Mouse (Mus musculus) heart, embryonic 14.5 days (tissue): ENCODE measurements around the gene Gnb2. TPM values are rescaled to one million over a fixed set of nuclear protein-coding genes. Genes with fewer than 3 reads are reported as not detected.

Experiments used
- ATAC-seq: fragments of 200-750 bp; cut with Nextera tagmentation; 2 replicates; pipeline ENCODE4 v1.8.0; 2017; ENCODE audit warnings: low read depth, moderate TSS enrichment; ENCODE audit not compliant: insufficient number of reproducible peaks, insufficient read depth, low FRiP score
- H3K27ac ChIP-seq, 2 experiments: fragments of 200-500 bp in 1 of 2; fragments of 300-500 bp in 1 of 2; sonication (generic) in 1 of 2; replicated peaks in 1 of 2; 2 replicates each; pipeline ENCODE4 v1.5.1; 2012 to 2014; ENCODE audit warnings: low read depth in 2 of 2, low read length in 2 of 2, control low read depth in 1 of 2, mild to moderate bottlenecking in 1 of 2, mixed read lengths in 1 of 2; ENCODE audit not compliant: control insufficient read depth in 1 of 2, insufficient read depth in 1 of 2
- H3K27me3 ChIP-seq: fragments of 300-500 bp; sonication (generic); 2 replicates; pipeline ENCODE4 v1.6.1; 2014; ENCODE audit warnings: mild to moderate bottlenecking, low read length, control low read depth; ENCODE audit not compliant: control insufficient read depth, insufficient read depth
- H3K36me3 ChIP-seq: fragments of 300-500 bp; sonication (generic); 2 replicates; pipeline ENCODE4 v1.6.1; 2014; ENCODE audit warnings: mild to moderate bottlenecking, control low read depth, low read length, mixed read lengths; ENCODE audit not compliant: control insufficient read depth, insufficient read depth
- H3K4me1 ChIP-seq, 2 experiments: fragments of 200-500 bp in 1 of 2; fragments of 300-500 bp in 1 of 2; sonication (generic) in 1 of 2; 2 replicates each; pipeline ENCODE4 v1.6.1; 2012 to 2014; ENCODE audit warnings: low read length in 2 of 2, control low read depth in 1 of 2, mixed read lengths in 1 of 2; ENCODE audit not compliant: control insufficient read depth in 2 of 2, insufficient read depth in 2 of 2
- H3K4me2 ChIP-seq: fragments of 300-500 bp; sonication (generic); 2 replicates; pipeline ENCODE4 v1.6.1; 2014; ENCODE audit warnings: mild to moderate bottlenecking, low read length
- H3K4me3 ChIP-seq, 2 experiments: fragments of 200-500 bp in 1 of 2; fragments of 300-500 bp in 1 of 2; sonication (generic) in 1 of 2; 2 replicates each; pipeline ENCODE4 v1.5.1; 2012 to 2014; ENCODE audit warnings: low read length in 2 of 2, mild to moderate bottlenecking in 2 of 2, control low read depth in 1 of 2, low read depth in 1 of 2, moderate library complexity in 1 of 2; ENCODE audit not compliant: control insufficient read depth in 1 of 2, insufficient read depth in 1 of 2
- H3K9ac ChIP-seq: fragments of 300-500 bp; sonication (generic); 2 replicates; pipeline ENCODE4 v1.6.1; 2014; ENCODE audit warnings: mild to moderate bottlenecking, low read length
- H3K9me3 ChIP-seq: fragments of 300-500 bp; sonication (generic); 2 replicates; pipeline ENCODE4 v1.6.1; 2016; ENCODE audit warnings: low read length, control low read depth; ENCODE audit not compliant: control insufficient read depth
- WGBS: fragments of 180-500 bp; shearing (Covaris S2); extraction: QIAGEN DNeasy Blood & Tissue Kit; methylation state at CpG from one replicate; pipeline ENCODE4 v1.1.7; 2014; 5-methylcytosine and 5-hydroxymethylcytosine counted together
- polyA plus RNA-seq: library from polyadenylated mRNA; unstranded; fragments of >200 nt; fragmentation: Nextera tagmentation; extraction: Ambion mirVana; gene quantifications from 2 replicates; pipeline ENCODE4 v1.2.1, GENCODE M21; 2014

Gene Gnb2
- polyA plus RNA-seq, 1 experiment from 2014 or later, result 340 TPM

- 26% methylated on average over 6 of the region's 6 CpGs for WGBS
- no peak for ATAC-seq
- H3K4me3 ChIP-seq, result no peak overlapping the region
- H3K9me3 ChIP-seq, result 0 out of 2 replicates have a peak, but pooled peaks cover 4% of the 10 kb centered on the region
- no peaks in the 10 kb centered on the region for H3K36me3 ChIP-seq
- peaks cover 23% of the 10 kb centered on the region for H3K27me3 ChIP-seq
- no peak overlapping the region for H3K9ac ChIP-seq
- no peak overlapping the region for H3K27ac ChIP-seq
- no peaks in the 10 kb centered on the region; a peak in 1 of 4 replicates for H3K4me1 ChIP-seq
- H3K4me2 ChIP-seq, result peak overlapping the region; percentile 28
These were observed 19.7 kb upstream of the Gnb2 start for GRCm38 (mm10) chr5:137553000-137553399.

GRCm38 (mm10) chr5:137551119-137551518, 17.8 kb upstream of the Gnb2 start:
- Histone ChIP-seq H3K9ac (no peak overlapping the region), H3K36me3 (no peaks in the 10 kb centered on the region), H3K27me3 (peaks cover 23% of the 10 kb centered on the region), H3K4me3 (no peak overlapping the region), H3K9me3 (0 out of 2 replicates have a peak, but pooled peaks cover 4% of the 10 kb centered on the region), H3K4me2 (no peak overlapping the region), H3K4me1 (no peaks in the 10 kb centered on the region; a peak in 1 of 4 replicates), H3K27ac (no peak overlapping the region)
- ATAC-seq, result no peak
- WGBS, result 75% methylated on average over 5 of the region's 5 CpGs

- H3K27ac ChIP-seq, result no peak overlapping the region
- no peak for ATAC-seq
- no peaks in the 10 kb centered on the region for H3K9me3 ChIP-seq
- H3K27me3 ChIP-seq, result peaks cover 18% of the 10 kb centered on the region
- H3K4me2 ChIP-seq, result no peak overlapping the region
- H3K4me3 ChIP-seq, result no peak overlapping the region
- WGBS, result 77% methylated on average over 2 of the region's 2 CpGs
- no peak overlapping the region for H3K9ac ChIP-seq
- no peaks in the 10 kb centered on the region; a peak in 1 of 4 replicates for H3K4me1 ChIP-seq
- H3K36me3 ChIP-seq, result no peaks in the 10 kb centered on the region
These were observed 16.5 kb upstream of the Gnb2 start for GRCm38 (mm10) chr5:137549840-137550239.

GRCm38 (mm10) chr5:137545596-137545995, 12.3 kb upstream of the Gnb2 start:
- no peak for ATAC-seq
- Histone ChIP-seq H3K4me3 (no peak overlapping the region), H3K27ac (no peak overlapping the region), H3K9ac (no peak overlapping the region), H3K4me1 (no peaks in the 10 kb centered on the region), H3K4me2 (no peak overlapping the region), H3K36me3 (no peaks in the 10 kb centered on the region), H3K27me3 (no peaks in the 10 kb centered on the region), H3K9me3 (no peaks in the 10 kb centered on the region)
- WGBS, result 70% methylated on average over 4 of the region's 4 CpGs

- H3K4me1 ChIP-seq, result no peaks in the 10 kb centered on the region
- H3K27ac ChIP-seq, result no peak overlapping the region
- no peak overlapping the region for H3K4me2 ChIP-seq
- H3K27me3 ChIP-seq, result no peaks in the 10 kb centered on the region
- H3K4me3 ChIP-seq, result no peak overlapping the region
- H3K36me3 ChIP-seq, result no peaks in the 10 kb centered on the region
- WGBS, result 60% methylated on average over 6 of the region's 6 CpGs
- no peak for ATAC-seq
- no peaks in the 10 kb centered on the region for H3K9me3 ChIP-seq
- H3K9ac ChIP-seq, result no peak overlapping the region
These were observed 11.6 kb upstream of the Gnb2 start for GRCm38 (mm10) chr5:137544926-137545325.

- 60% methylated on average over 5 of the region's 5 CpGs for WGBS
- Histone ChIP-seq H3K36me3 (no peaks in the 10 kb centered on the region), H3K4me3 (no peak overlapping the region), H3K27ac (no peak overlapping the region), H3K9me3 (no peaks in the 10 kb centered on the region), H3K27me3 (no peaks in the 10 kb centered on the region), H3K4me1 (peaks cover 3 to 6% of the 10 kb centered on the region in 2 experiments; a peak in 3 of 4 replicates), H3K9ac (no peak overlapping the region), H3K4me2 (no peak overlapping the region)
- ATAC-seq, result no peak
These were observed 8.6 kb upstream of the Gnb2 start for GRCm38 (mm10) chr5:137541768-137542540.

GRCm38 (mm10) chr5:137540991-137541390, 7.7 kb upstream of the Gnb2 start:
- H3K9ac ChIP-seq, result no peak overlapping the region
- H3K27me3 ChIP-seq, result no peaks in the 10 kb centered on the region
- H3K27ac ChIP-seq, result no peak overlapping the region
- H3K4me2 ChIP-seq, result no peak overlapping the region
- 69% methylated on average over 6 of the region's 6 CpGs for WGBS
- ATAC-seq, result no peak
- H3K36me3 ChIP-seq, result no peaks in the 10 kb centered on the region
- H3K4me3 ChIP-seq, result no peak overlapping the region
- no peaks in the 10 kb centered on the region for H3K9me3 ChIP-seq
- H3K4me1 ChIP-seq, result peaks cover 3 to 6% of the 10 kb centered on the region in 2 experiments; a peak in 3 of 4 replicates
